ENCODE assay signal across 9 mouse cellular contexts in genomic region chr3:139246508-139246907, GRCm38 (mm10). TPM values are rescaled to one million over a fixed set of nuclear protein-coding genes. Genes with fewer than 3 reads are reported as not detected.
A peak's percentile ranks its signal among the peaks of the same experiment; 100 is the strongest.
DNase-seq lines count a peak whose midpoint lies in the region; TF ChIP-seq lines count a peak whose summit lies in the region.
"Had no signal": no experiment of that assay in that cellular context is flagged by ENCODE, and none has a peak within 500 bp of the region (broad histone marks: within the 10 kb centered on the region; RNA-seq: fewer than 3 reads in every experiment).

No protein-coding gene starts in this region.

- 55% methylated on average over 4 of the region's 4 CpGs for WGBS in liver, adult 2 months

- H3K9ac ChIP-seq in liver, adult 2 months (ENCODE audit: low read depth, low read length), result no peak overlapping the region
- H3K9ac ChIP-seq: liver, embryonic 13.5 days had no signal

- H3K4me3 ChIP-seq in liver, adult 2 months (ENCODE audit: insufficient read depth, low read depth, low read length), result no peak overlapping the region
- H3K4me3 ChIP-seq: erythroblast, embryonic 14.5 days; liver, embryonic 13.5 days had no signal

- DNase-seq in liver, adult 2 months (ENCODE audit: extremely low read depth, low read depth, low spot score), result peak; percentile 15
- DNase-seq in liver, result no peak
- peak; percentile 33 for DNase-seq in NIH3T3 (ENCODE audit: low read depth)
- peak; percentile 55 for DNase-seq in embryo, embryonic 11 days
- DNase-seq in splenic B cell, adult 2 months (ENCODE audit: low read depth, low spot score), result peak; percentile 80
- no peak for DNase-seq in urinary bladder, postnatal 14 days (ENCODE audit: low spot score)
- no peak for DNase-seq in cerebellum, adult 11 months
- DNase-seq: liver, embryonic 13.5 days had no signal

- no peaks in the 10 kb centered on the region for H3K27me3 ChIP-seq in liver, adult 2 months (ENCODE audit: control insufficient read depth, insufficient read depth, low read length)
- no peaks in the 10 kb centered on the region for H3K27me3 ChIP-seq in splenic B cell, adult 2 months (ENCODE audit: control insufficient read depth, insufficient read depth, low read length, poor library complexity, severe bottlenecking)
- H3K27me3 ChIP-seq: liver, embryonic 13.5 days had no signal

- H3K27ac ChIP-seq in liver, adult 2 months (replicated peaks; ENCODE audit: insufficient read depth, low read depth, low read length), result no peak overlapping the region
- H3K27ac ChIP-seq: liver, embryonic 13.5 days had no signal

- H3K36me3 ChIP-seq in liver, adult 2 months (ENCODE audit: control insufficient read depth, insufficient read depth, low read length), result no peaks in the 10 kb centered on the region
- H3K36me3 ChIP-seq in splenic B cell, adult 2 months (ENCODE audit: control insufficient read depth, insufficient read depth, low read length, poor library complexity, severe bottlenecking), result no peaks in the 10 kb centered on the region
- H3K36me3 ChIP-seq: liver, embryonic 13.5 days had no signal

- TF ChIP-seq POLR2A in liver, adult 2 months (IDR thresholded peaks at IDR 0.05; ENCODE audit: extremely low read depth, insufficient read depth, low read length), result no peak

- no peak for TF ChIP-seq CTCF in liver, adult 2 months (IDR thresholded peaks at IDR 0.05; ENCODE audit: low read depth, low read length)

- H3K79me2 ChIP-seq in liver, adult 2 months (ENCODE audit: control insufficient read depth, insufficient read depth, low read length), result no peaks in the 10 kb centered on the region

- no peaks in the 10 kb centered on the region for H3K4me1 ChIP-seq in liver, adult 2 months (ENCODE audit: control insufficient read depth, insufficient read depth, low read length)
- H3K4me1 ChIP-seq: liver, embryonic 13.5 days had no signal

RNA-seq across cellular contexts. Expression of gene Stpg2, which starts 41.0 kb away (rescaled TPM):
- total RNA-seq in liver, adult 2 months (2014; rRNA removed), result 0.07 TPM in 1 of 2 replicates, not detected in the other
- not detected in 2 replicates for polyA plus RNA-seq in liver, adult 2 months (2012; rRNA removed)
- polyA plus RNA-seq: erythroblast, embryonic 14.5 days; liver, embryonic 13.5 days had no signal

Comparison
In these comparisons a context has a peak if more than half of its experiments do, and no peak if none do; other contexts are left out.
1. DNase-seq: peak in liver, adult 2 months (single experiment), NIH3T3 (single experiment), embryo, embryonic 11 days (single experiment) and splenic B cell, adult 2 months (single experiment); none in liver (single experiment), urinary bladder, postnatal 14 days (single experiment) and cerebellum, adult 11 months (single experiment).